Mouse (Mus musculus): ENCODE data around the gene Tas2r143. TPM values are rescaled to one million over a fixed set of nuclear protein-coding genes. Genes with fewer than 3 reads are reported as not detected.
A peak's percentile ranks its signal among the peaks of the same experiment; 100 is the strongest.

Gene Tas2r143
- polyA plus RNA-seq, 1 experiment from 2014 or later, result not detected

DNA sequence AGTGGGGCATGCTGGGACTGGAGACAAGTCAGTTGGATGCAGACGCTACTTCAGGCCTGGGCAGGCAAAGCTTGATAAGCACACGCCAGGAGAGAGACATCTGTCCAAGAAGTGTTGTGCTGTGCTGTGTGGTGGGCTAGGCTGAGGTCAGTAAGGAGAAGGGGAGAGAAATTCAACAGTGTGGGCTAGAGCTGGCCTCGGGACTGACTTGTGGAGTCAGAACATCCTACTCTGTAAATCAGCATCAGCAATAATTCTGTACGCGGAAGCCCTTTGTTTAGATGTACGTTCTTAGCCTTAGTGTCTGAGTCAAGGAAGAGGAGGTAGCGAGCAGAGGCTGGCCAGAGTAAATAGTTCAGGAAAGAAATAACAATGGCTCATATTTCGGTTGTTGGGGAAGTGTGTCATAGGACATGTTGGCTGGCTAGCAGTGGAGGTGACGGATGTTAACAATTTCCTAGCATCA, 18.1 kb upstream of the Tas2r143 start:
- no peaks in the 10 kb centered on the region for H3K9me3 ChIP-seq (ENCODE audit: control insufficient read depth, low read length)
- H3K27ac ChIP-seq, result no peak overlapping the region
- H3K4me2 ChIP-seq (replicated peaks), result no peak overlapping the region
- H3K27me3 ChIP-seq (ENCODE audit: control insufficient read depth, insufficient read depth, low read length), result no peaks in the 10 kb centered on the region
- no peaks in the 10 kb centered on the region for H3K36me3 ChIP-seq (replicated peaks; ENCODE audit: control insufficient read depth, insufficient read depth)
- no peaks in the 10 kb centered on the region for H3K4me1 ChIP-seq (replicated peaks; ENCODE audit: control insufficient read depth, insufficient read depth, low read length)
- H3K9ac ChIP-seq, result no peak overlapping the region
- H3K4me3 ChIP-seq (replicated peaks; ENCODE audit: low read length), result no peak overlapping the region
- DNase-seq (ENCODE audit: low spot score), result no peak
- 73% methylated on average over 9 of the region's 9 CpGs for WGBS
- ATAC-seq (ENCODE audit: low FRiP score), result no peak

- Histone ChIP-seq H3K27me3 (ENCODE audit: control insufficient read depth, insufficient read depth, low read length) (no peaks in the 10 kb centered on the region), H3K4me3 (replicated peaks; ENCODE audit: low read length) (no peak overlapping the region), H3K27ac (no peak overlapping the region), H3K9ac (no peak overlapping the region), H3K4me2 (replicated peaks) (no peak overlapping the region), H3K36me3 (replicated peaks; ENCODE audit: control insufficient read depth, insufficient read depth) (no peaks in the 10 kb centered on the region), H3K9me3 (ENCODE audit: control insufficient read depth, low read length) (no peaks in the 10 kb centered on the region), H3K4me1 (replicated peaks; ENCODE audit: control insufficient read depth, insufficient read depth, low read length) (no peaks in the 10 kb centered on the region)
- ATAC-seq (ENCODE audit: low FRiP score) (no peak), DNase-seq (ENCODE audit: low spot score) (no peak)
- 93% methylated on average over 5 of the region's 5 CpGs for whole genome bisulfite sequencing
Measured at GRCm38 (mm10) chr6:42383360-42383759, 16.7 kb upstream of the Tas2r143 start.

DNA sequence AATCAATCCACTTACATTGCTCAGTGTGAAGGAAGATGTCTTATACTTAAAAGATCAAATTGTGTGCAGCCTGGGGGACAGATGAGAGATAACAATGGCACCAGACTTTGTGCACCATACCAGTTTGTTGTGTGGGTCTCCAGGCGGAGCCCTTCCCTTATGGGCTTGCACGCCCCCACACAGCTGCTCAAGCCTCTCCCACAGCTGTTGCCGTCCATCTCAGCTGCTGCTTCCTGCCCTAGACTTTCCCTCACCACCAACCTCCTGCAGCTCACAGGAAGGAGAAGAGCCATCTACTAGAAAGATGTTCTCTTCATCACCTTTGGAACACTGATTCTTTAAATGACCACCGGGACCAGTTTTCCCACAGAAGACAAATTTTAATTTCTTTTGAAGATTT, 14.4 kb upstream of the Tas2r143 start:
- Histone ChIP-seq H3K9me3 (ENCODE audit: control insufficient read depth, low read length) (no peaks in the 10 kb centered on the region), H3K4me2 (replicated peaks) (no peak overlapping the region), H3K4me3 (replicated peaks; ENCODE audit: low read length) (no peak overlapping the region), H3K27me3 (ENCODE audit: control insufficient read depth, insufficient read depth, low read length) (no peaks in the 10 kb centered on the region), H3K27ac (no peak overlapping the region), H3K36me3 (replicated peaks; ENCODE audit: control insufficient read depth, insufficient read depth) (no peaks in the 10 kb centered on the region), H3K9ac (no peak overlapping the region), H3K4me1 (replicated peaks; ENCODE audit: control insufficient read depth, insufficient read depth, low read length) (no peaks in the 10 kb centered on the region)
- ATAC-seq (ENCODE audit: low FRiP score), result no peak
- 86% methylated on average over 4 of the region's 4 CpGs for WGBS
- no peak for DNase-seq (ENCODE audit: low spot score)

GRCm38 (mm10) chr6:42391796-42392330, 8.2 kb upstream of the Tas2r143 start:
- ATAC-seq (ENCODE audit: low FRiP score), result no peak
- DNase-seq (ENCODE audit: low spot score), result no peak
- no peak overlapping the region for H3K27ac ChIP-seq
- no peaks in the 10 kb centered on the region for H3K9me3 ChIP-seq (ENCODE audit: control insufficient read depth, low read length)
- no peaks in the 10 kb centered on the region for H3K27me3 ChIP-seq (ENCODE audit: control insufficient read depth, insufficient read depth, low read length)
- no peak overlapping the region for H3K4me2 ChIP-seq (replicated peaks)
- H3K4me3 ChIP-seq (replicated peaks; ENCODE audit: low read length), result no peak overlapping the region
- H3K36me3 ChIP-seq (replicated peaks; ENCODE audit: control insufficient read depth, insufficient read depth), result no peaks in the 10 kb centered on the region
- H3K4me1 ChIP-seq (replicated peaks; ENCODE audit: control insufficient read depth, insufficient read depth, low read length), result no peaks in the 10 kb centered on the region
- WGBS, result 58% methylated on average over 2 of the region's 2 CpGs
- no peak overlapping the region for H3K9ac ChIP-seq

DNA sequence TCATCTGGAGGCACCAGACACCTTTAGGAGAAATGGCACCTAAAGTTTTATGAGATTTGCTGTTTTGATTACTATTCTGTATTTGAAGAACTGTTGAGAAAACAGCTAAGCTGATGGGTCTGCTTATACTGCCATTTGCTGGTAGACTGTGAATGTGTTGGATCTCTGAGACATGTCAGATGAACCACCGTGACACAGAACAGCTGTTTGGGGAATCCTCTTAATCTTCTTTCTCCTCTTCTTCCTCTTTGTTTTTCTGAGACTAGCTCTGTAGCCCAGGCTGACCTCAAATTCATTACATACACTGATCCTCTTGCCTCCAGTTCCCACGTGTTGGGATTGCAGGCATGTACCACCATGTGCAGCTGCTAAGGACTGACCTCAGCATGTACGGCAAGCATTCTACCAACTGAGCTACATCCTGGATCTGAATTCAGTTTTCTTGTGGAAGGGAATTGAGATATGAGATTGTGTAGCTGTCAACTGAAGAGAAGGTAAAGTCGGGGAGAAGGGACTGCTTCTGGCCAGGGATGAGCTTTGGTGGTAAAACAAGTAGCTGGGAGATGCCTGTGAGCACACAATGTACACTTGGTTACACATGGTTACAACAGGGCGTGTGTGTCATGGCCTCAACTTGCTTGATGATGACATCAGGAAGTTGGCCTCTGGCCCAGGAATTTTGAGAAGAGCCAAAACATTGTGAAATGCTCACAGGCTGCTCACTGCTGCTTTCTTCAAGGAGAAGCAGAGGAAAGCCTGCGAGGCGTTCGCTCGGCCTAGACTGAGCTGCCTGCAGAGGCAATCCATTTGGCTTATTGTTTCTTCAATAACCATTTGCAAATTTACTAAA, 3.9 kb upstream of the Tas2r143 start:
- Histone ChIP-seq H3K27ac (no peak overlapping the region), H3K36me3 (replicated peaks; ENCODE audit: control insufficient read depth, insufficient read depth) (no peaks in the 10 kb centered on the region), H3K27me3 (ENCODE audit: control insufficient read depth, insufficient read depth, low read length) (no peaks in the 10 kb centered on the region), H3K9ac (no peak overlapping the region), H3K4me3 (replicated peaks; ENCODE audit: low read length) (no peak overlapping the region), H3K4me1 (replicated peaks; ENCODE audit: control insufficient read depth, insufficient read depth, low read length) (no peaks in the 10 kb centered on the region), H3K4me2 (replicated peaks) (no peak overlapping the region), H3K9me3 (ENCODE audit: control insufficient read depth, low read length) (no peaks in the 10 kb centered on the region)
- 70% methylated on average over 9 of the region's 9 CpGs for WGBS
- peak; percentile 35 for DNase-seq (ENCODE audit: low spot score)
- no peak for ATAC-seq (ENCODE audit: low FRiP score)

GRCm38 (mm10) chr6:42397041-42397657, 2.9 kb upstream of the Tas2r143 start:
- no peak for ATAC-seq (ENCODE audit: low FRiP score)
- Histone ChIP-seq H3K36me3 (replicated peaks; ENCODE audit: control insufficient read depth, insufficient read depth) (no peaks in the 10 kb centered on the region), H3K4me3 (replicated peaks; ENCODE audit: low read length) (no peak overlapping the region), H3K4me2 (replicated peaks) (no peak overlapping the region), H3K9ac (no peak overlapping the region), H3K27me3 (ENCODE audit: control insufficient read depth, insufficient read depth, low read length) (no peaks in the 10 kb centered on the region), H3K9me3 (ENCODE audit: control insufficient read depth, low read length) (no peaks in the 10 kb centered on the region), H3K27ac (no peak overlapping the region), H3K4me1 (replicated peaks; ENCODE audit: control insufficient read depth, insufficient read depth, low read length) (no peaks in the 10 kb centered on the region)
- 76% methylated on average over 3 of the region's 3 CpGs for WGBS
- DNase-seq (ENCODE audit: low spot score), result no peak

- Histone ChIP-seq H3K27ac (no peak overlapping the region), H3K4me2 (replicated peaks) (no peak overlapping the region), H3K9me3 (ENCODE audit: control insufficient read depth, low read length) (no peaks in the 10 kb centered on the region), H3K36me3 (replicated peaks; ENCODE audit: control insufficient read depth, insufficient read depth) (no peaks in the 10 kb centered on the region), H3K4me3 (replicated peaks; ENCODE audit: low read length) (no peak overlapping the region), H3K4me1 (replicated peaks; ENCODE audit: control insufficient read depth, insufficient read depth, low read length) (no peaks in the 10 kb centered on the region), H3K9ac (no peak overlapping the region), H3K27me3 (ENCODE audit: control insufficient read depth, insufficient read depth, low read length) (no peaks in the 10 kb centered on the region)
- no peak for DNase-seq (ENCODE audit: low spot score)
- ATAC-seq (ENCODE audit: low FRiP score), result no peak
- 83% methylated on average over 3 of the region's 3 CpGs for WGBS
Measured at GRCm38 (mm10) chr6:42398285-42398684, 1.8 kb upstream of the Tas2r143 start.

- WGBS, result 100% methylated on average over 1 of the region's 1 CpGs
- Histone ChIP-seq H3K27me3 (ENCODE audit: control insufficient read depth, insufficient read depth, low read length) (no peaks in the 10 kb centered on the region), H3K4me2 (replicated peaks) (no peak overlapping the region), H3K9ac (no peak overlapping the region), H3K4me3 (replicated peaks; ENCODE audit: low read length) (no peak overlapping the region), H3K36me3 (replicated peaks; ENCODE audit: control insufficient read depth, insufficient read depth) (no peaks in the 10 kb centered on the region), H3K4me1 (replicated peaks; ENCODE audit: control insufficient read depth, insufficient read depth, low read length) (no peaks in the 10 kb centered on the region), H3K9me3 (ENCODE audit: control insufficient read depth, low read length) (no peaks in the 10 kb centered on the region), H3K27ac (no peak overlapping the region)
- no peak for ATAC-seq (ENCODE audit: low FRiP score)
- no peak for DNase-seq (ENCODE audit: low spot score)
Measured at GRCm38 (mm10) chr6:42398998-42399397, 1.0 kb upstream of the Tas2r143 start.

- 90% methylated on average over 2 of the region's 2 CpGs for WGBS
- Histone ChIP-seq H3K27ac (no peak within 1 kb of the TSS), H3K9me3 (ENCODE audit: control insufficient read depth, low read length) (no peaks in the 10 kb centered on the region), H3K9ac (no peak within 1 kb of the TSS), H3K4me2 (replicated peaks) (no peak within 1 kb of the TSS), H3K4me1 (replicated peaks; ENCODE audit: control insufficient read depth, insufficient read depth, low read length) (no peaks in the 10 kb centered on the region), H3K27me3 (ENCODE audit: control insufficient read depth, insufficient read depth, low read length) (no peaks in the 10 kb centered on the region), H3K36me3 (replicated peaks; ENCODE audit: control insufficient read depth, insufficient read depth) (no peaks in the 10 kb centered on the region), H3K4me3 (replicated peaks; ENCODE audit: low read length) (no peak within 1 kb of the TSS)
- DNase-seq (ENCODE audit: low spot score) (no peak), ATAC-seq (ENCODE audit: low FRiP score) (no peak)
Measured at GRCm38 (mm10) chr6:42405134-42405533, 5.1 kb downstream of the Tas2r143 start, which contains the start of gene Tas2r135. Gene Tas2r135 (plus strand): TSS chr6:42405434.
